Mouse (Mus musculus) macrophage (primary cell): ENCODE results near the gene Kmt5c. TPM values are rescaled to one million over a fixed set of nuclear protein-coding genes. Genes with fewer than 3 reads are reported as not detected.

Experiments used
- H3K27ac ChIP-seq: fragments of 350-480 bp; formaldehyde crosslinking; 2 replicates; pipeline ENCODE4 v1.9.0; 2021
- H3K36me3 ChIP-seq: fragments of 350-480 bp; formaldehyde crosslinking; 2 replicates; pipeline ENCODE4 v1.9.0; 2021; ENCODE audit errors: inconsistent target
- H3K4me3 ChIP-seq: fragments of 350-480 bp; formaldehyde crosslinking; 2 replicates; pipeline ENCODE4 v1.9.0; 2021; ENCODE audit errors: inconsistent target
- H3K79me2 ChIP-seq: fragments of 350-480 bp; formaldehyde crosslinking; 2 replicates; pipeline ENCODE4 v1.9.0; 2021; ENCODE audit errors: inconsistent target
- WGBS: methylation state at CpG from one replicate; pipeline ENCODE4 v1.1.7; 2026; ENCODE audit warnings: inconsistent platforms; ENCODE audit not compliant: missing documents; 5-methylcytosine and 5-hydroxymethylcytosine counted together
- polyA plus RNA-seq: library from polyadenylated mRNA; stranded (reverse); fragments of 250-400 nt; gene quantifications from 3 replicates; pipeline ENCODE4 v1.2.4, GENCODE M21; 2018; ENCODE audit warnings: inconsistent platforms

Kmt5c gene
- polyA plus RNA-seq, 1 experiment from 2014 or later, result 19.4 TPM

DNA sequence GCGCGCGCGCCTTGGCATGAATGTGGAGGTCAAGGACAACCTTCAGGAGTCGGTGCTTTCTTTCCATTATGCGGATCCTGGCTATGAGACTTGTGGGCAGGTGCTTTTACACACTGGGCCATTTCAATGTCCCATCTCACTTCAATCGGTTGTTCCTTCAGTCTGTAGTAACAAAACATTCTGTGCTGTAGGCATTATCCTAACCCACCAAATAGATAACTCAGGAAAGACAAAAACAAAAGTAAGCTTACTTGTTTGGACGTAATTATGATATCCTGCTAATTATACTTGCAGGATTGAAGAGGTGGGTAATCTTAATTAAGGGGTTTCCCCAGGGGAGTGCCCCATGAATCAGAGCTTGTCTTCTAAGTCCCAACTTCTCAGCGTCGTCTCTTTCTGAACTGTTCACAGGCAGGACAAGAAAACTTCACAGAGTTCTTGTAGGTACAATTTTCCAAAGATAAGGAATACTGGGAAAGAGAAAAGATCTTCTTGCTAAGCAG is 823 bp upstream of the Kmt5c start:
- H3K79me2 ChIP-seq, result no peaks in the 10 kb centered on the region
- H3K36me3 ChIP-seq, result peaks cover 7% of the 10 kb centered on the region; the same call in 1 of the 2 replicates
- H3K4me3 ChIP-seq, result peak overlapping the region; percentile 30
- 61% methylated on average over 10 of the region's 10 CpGs for WGBS
- peak overlapping the region; percentile 34 for H3K27ac ChIP-seq

- Histone ChIP-seq H3K4me3 (peak overlapping the region; percentile 95), H3K27ac (peak overlapping the region; percentile 90), H3K79me2 (no peaks in the 10 kb centered on the region), H3K36me3 (peaks cover 8% of the 10 kb centered on the region; the same call in 1 of the 2 replicates)
- under 1% methylated on average over 14 of the region's 14 CpGs for WGBS
These were observed 403 bp downstream of the Kmt5c start for GRCm38 (mm10) chr7:4740309-4740727.

DNA sequence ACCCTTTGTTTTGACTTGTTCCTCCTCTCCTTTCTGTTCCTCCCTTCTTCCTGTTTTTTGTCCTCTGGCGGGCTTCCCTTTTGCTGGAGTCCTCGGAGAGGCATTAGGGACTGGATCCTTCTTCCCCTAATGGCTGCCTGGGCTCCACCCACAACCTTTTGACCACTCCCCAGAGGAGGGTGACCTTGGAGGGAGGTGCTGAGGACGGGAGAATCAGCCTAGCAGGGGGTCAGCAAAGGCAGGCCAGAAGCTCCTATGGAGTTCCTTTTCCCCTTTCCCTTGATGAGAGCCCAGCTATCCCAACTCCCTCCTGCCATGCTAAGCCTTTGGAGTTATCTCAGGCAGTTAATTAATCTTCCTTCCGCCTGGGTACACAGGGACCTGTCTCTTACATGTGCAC is 1.2 kb downstream of the Kmt5c start:
- Histone ChIP-seq H3K79me2 (no peaks in the 10 kb centered on the region), H3K4me3 (peak overlapping the region; percentile 95), H3K36me3 (peaks cover 16% of the 10 kb centered on the region; the same call in 1 of the 2 replicates), H3K27ac (peak overlapping the region; percentile 90)
- 16% methylated on average over 4 of the region's 4 CpGs for WGBS

DNA sequence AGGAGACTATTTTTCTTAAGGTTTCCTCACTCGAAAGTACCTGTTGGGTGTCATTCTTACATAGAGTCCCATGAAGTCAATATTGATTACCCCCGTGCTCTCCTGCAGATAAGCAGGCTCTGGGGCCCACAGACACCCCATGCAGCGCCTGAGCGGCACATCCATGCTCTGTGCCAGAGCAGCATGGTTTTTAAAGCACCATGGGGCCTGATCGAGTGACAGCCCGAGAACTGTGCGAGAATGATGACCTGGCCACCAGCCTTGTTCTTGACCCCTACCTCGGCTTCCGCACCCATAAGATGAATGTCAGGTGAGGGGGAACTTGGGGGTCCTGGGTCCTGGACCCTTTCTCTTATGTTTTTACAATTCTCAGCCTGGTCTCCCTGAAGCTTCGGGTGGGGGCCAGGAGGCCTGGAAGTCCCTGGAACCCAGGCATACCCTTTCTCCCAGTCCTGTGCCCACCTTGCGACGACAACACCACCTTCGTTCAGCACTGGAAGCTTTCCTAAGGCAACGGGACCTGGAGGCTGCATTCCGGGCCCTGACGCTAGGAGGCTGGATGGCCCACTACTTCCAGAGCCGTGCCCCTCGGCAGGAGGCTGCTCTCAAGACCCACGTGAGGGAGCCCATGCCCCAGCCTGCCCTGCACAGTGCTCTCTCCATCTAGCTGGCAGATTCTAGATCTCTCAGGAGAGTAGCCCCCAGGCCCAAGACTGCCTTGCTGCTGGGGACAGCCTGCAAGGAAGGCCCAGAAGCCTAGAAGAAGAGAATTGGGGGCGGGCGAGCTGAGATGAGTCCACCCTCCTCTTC is 2.0 kb downstream of the Kmt5c start:
- Histone ChIP-seq H3K36me3 (peaks cover 20% of the 10 kb centered on the region; the same call in 1 of the 2 replicates), H3K27ac (peak overlapping the region; percentile 90), H3K4me3 (peak overlapping the region; percentile 95; the same call in 1 of the 2 replicates), H3K79me2 (no peaks in the 10 kb centered on the region)
- 95% methylated on average over 21 of the region's 21 CpGs for WGBS

DNA sequence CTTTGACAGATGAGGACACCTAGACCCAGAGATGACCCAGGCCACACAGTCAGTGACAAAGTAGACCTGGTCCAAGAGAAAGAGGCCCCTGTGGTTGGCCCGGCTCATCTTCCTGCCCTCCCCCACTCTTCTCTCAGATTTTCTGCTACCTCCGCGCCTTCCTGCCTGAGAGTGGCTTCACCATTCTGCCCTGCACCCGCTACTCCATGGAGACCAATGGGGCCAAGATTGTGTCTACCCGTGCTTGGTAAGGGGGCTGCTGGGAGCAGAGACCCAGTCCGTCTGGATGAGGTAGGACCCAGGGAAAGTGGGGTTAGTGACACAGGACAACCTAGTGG is 2.5 kb downstream of the Kmt5c start:
- H3K4me3 ChIP-seq, result no peak overlapping the region
- no peaks in the 10 kb centered on the region for H3K79me2 ChIP-seq
- no peak overlapping the region for H3K27ac ChIP-seq
- peaks cover 24% of the 10 kb centered on the region; the same call in 1 of the 2 replicates for H3K36me3 ChIP-seq
- 93% methylated on average over 6 of the region's 6 CpGs for WGBS

GRCm38 (mm10) chr7:4743354-4743753 is 3.4 kb downstream of the Kmt5c start:
- Histone ChIP-seq H3K79me2 (no peaks in the 10 kb centered on the region), H3K36me3 (peaks cover 24% of the 10 kb centered on the region; the same call in 1 of the 2 replicates), H3K27ac (no peak overlapping the region), H3K4me3 (no peak overlapping the region)
- 87% methylated on average over 2 of the region's 2 CpGs for WGBS

- peaks cover 24% of the 10 kb centered on the region; the same call in 1 of the 2 replicates for H3K36me3 ChIP-seq
- H3K4me3 ChIP-seq, result no peak overlapping the region
- no peaks in the 10 kb centered on the region for H3K79me2 ChIP-seq
- 87% methylated on average over 4 of the region's 6 CpGs for WGBS
- no peak overlapping the region for H3K27ac ChIP-seq
These were observed 5.0 kb downstream of the Kmt5c start for GRCm38 (mm10) chr7:4744886-4745285.

GRCm38 (mm10) chr7:4746326-4746980 is 6.5 kb downstream of the Kmt5c start:
- Histone ChIP-seq H3K4me3 (no peak overlapping the region), H3K27ac (no peak overlapping the region), H3K36me3 (peaks cover 24% of the 10 kb centered on the region; the same call in 1 of the 2 replicates), H3K79me2 (no peaks in the 10 kb centered on the region)
- WGBS, result 96% methylated on average over 20 of the region's 22 CpGs

- Histone ChIP-seq H3K4me3 (no peak overlapping the region), H3K79me2 (no peaks in the 10 kb centered on the region), H3K36me3 (peaks cover 20% of the 10 kb centered on the region; the same call in 1 of the 2 replicates), H3K27ac (no peak overlapping the region)
- 91% methylated on average over 9 of the region's 9 CpGs for WGBS
These were observed 7.4 kb downstream of the Kmt5c start for GRCm38 (mm10) chr7:4747156-4747899.

DNA sequence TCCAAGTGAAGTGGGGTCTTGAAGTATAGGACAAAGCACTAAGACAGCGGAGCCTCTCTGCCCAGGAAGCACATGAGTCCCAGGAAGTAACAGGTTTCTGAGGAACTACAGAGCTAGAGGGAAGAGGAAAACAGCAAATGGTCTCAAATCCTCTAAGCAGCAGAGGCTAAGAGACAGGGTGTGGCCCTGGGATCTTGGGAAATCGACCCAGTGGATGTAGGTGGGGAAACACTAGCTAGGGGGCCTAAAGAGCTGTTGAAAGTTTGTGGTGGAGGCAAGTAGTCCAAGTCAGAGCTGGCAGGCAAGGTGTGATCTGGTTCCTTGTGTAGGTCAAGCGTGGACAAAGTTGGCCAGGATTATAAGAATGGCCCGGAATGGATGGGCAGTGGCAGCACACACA is 8.4 kb downstream of the Kmt5c start:
- Histone ChIP-seq H3K36me3 (peaks cover 16% of the 10 kb centered on the region; the same call in 1 of the 2 replicates), H3K79me2 (no peaks in the 10 kb centered on the region), H3K4me3 (no peak overlapping the region), H3K27ac (no peak overlapping the region)
- 79% methylated on average over 4 of the region's 4 CpGs for WGBS

- Histone ChIP-seq H3K36me3 (peaks cover 16% of the 10 kb centered on the region; the same call in 1 of the 2 replicates), H3K4me3 (no peak overlapping the region), H3K79me2 (no peaks in the 10 kb centered on the region), H3K27ac (no peak overlapping the region)
- 97% methylated on average over 2 of the region's 2 CpGs for WGBS
These were observed 9.3 kb downstream of the Kmt5c start for GRCm38 (mm10) chr7:4749169-4749568.

GRCm38 (mm10) chr7:4751971-4752820 is 12.3 kb downstream of the Kmt5c start:
- 10% methylated on average over 23 of the region's 30 CpGs for WGBS
- Histone ChIP-seq H3K36me3 (peaks cover under 1% of the 10 kb centered on the region; the same call in 1 of the 2 replicates), H3K79me2 (no peaks in the 10 kb centered on the region), H3K27ac (no peak overlapping the region), H3K4me3 (no peak overlapping the region)

GRCm38 (mm10) chr7:4752821-4753570 is 13.1 kb downstream of the Kmt5c start, which contains the start of gene Cox6b2:
TSS of gene Cox6b2 (minus strand) at chr7:4753094.
- WGBS, result 16% methylated on average over 23 of the region's 24 CpGs
- Histone ChIP-seq H3K79me2 (no peaks in the 10 kb centered on the region), H3K4me3 (no peak within 1 kb of the TSS), H3K36me3 (no peaks in the 10 kb centered on the region), H3K27ac (no peak within 1 kb of the TSS)
